Mouse (Mus musculus): Measurements from ENCODE around the gene Hoxa3. TPM values are rescaled to one million over a fixed set of nuclear protein-coding genes. Genes with fewer than 3 reads are reported as not detected.

Gene Hoxa3
- polyA plus RNA-seq, 1 experiment from 2014 or later: 6.6 TPM

DNA sequence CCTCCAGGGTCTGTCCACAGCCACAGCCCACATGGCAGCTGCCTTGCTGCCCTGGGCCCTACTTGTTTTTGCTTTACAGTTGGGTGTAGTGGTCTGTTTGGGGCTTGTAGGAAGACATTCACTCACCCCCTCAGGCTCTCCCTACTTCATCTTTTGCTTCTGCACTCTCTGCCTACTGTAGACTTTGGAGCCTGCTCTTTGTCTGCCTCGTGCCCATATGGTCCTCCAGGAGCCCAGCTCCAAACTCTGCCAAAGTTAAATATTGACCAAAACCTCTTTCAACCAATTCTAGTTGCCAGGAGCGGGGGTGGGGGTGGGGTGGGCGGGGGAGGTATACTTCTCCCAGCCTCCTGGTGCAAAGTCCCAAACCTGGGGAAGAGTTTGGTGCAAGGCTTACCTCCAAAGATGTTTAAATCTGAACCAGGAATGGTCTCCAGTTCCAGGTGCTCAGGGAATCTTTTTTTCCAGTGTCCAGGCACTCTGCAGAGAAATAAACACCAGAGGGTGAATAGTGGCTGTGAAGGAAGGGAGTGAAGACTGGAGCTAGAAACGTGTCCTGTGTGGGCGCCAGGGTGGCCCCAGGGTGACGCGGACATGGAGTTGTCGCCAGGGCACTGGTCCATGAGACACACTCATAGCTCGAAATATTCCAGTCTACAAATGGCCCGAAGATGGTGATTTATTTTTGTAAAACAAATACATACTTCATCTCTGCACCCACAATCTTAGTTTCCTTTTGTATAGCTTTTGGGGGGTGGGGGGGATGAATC is 29.6 kb downstream of the Hoxa3 start:
- peak overlapping the region; percentile 23 for H3K27ac ChIP-seq (ENCODE audit: low read length)
- 20% methylated on average over 10 of the region's 10 CpGs for WGBS
- peaks cover 51% of the 10 kb centered on the region for H3K27me3 ChIP-seq (ENCODE audit: control insufficient read depth, insufficient read depth, low read depth, low read length)

DNA sequence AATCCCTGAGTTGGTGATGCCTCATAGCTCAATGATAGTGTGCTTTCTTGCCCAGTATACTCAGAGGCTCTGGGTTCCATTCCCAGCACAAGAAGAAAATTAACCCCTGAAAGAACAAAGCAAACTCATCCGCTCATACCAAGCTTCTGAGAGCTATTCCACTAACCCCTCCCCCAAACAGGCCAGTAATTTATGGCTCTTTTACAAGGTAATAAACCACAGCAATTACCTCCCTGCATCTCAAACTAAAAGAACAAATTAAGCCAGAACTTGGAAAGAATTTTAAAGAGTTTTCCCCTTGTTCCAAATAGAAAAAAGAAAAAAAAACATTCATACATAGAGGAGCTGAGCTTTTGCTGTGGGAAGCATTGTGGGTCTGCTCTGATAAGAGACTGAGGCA is 30.3 kb downstream of the Hoxa3 start:
- H3K4me3 ChIP-seq (ENCODE audit: low read length): no peak overlapping the region
- no peak overlapping the region for H3K9ac ChIP-seq (ENCODE audit: low read length)
- no peaks in the 10 kb centered on the region for H3K9me3 ChIP-seq (ENCODE audit: control insufficient read depth, low read length)
- no peak overlapping the region for H3K4me2 ChIP-seq (ENCODE audit: low read depth, low read length)
- no peak for ATAC-seq (ENCODE audit: low read depth)
- H3K36me3 ChIP-seq (ENCODE audit: control insufficient read depth, insufficient read depth, low read length): no peaks in the 10 kb centered on the region
- 56% methylated on average over 1 of the region's 1 CpGs for WGBS
- peak overlapping the region; percentile 23; the same call in 1 of the 2 replicates for H3K27ac ChIP-seq (ENCODE audit: low read length)
- H3K4me1 ChIP-seq (replicated peaks; ENCODE audit: control insufficient read depth, insufficient read depth, low read length): peaks cover 47% of the 10 kb centered on the region
- H3K27me3 ChIP-seq (ENCODE audit: control insufficient read depth, insufficient read depth, low read depth, low read length): peaks cover 51% of the 10 kb centered on the region

More for the DNA sequence above, 29.6 kb downstream of the Hoxa3 start:
- Histone ChIP-seq H3K9ac (ENCODE audit: low read length) (0 out of 2 replicates have a peak overlapping the region, but pooled peaks have one; percentile 13), H3K4me3 (ENCODE audit: low read length) (no peak overlapping the region), H3K4me1 (replicated peaks; ENCODE audit: control insufficient read depth, insufficient read depth, low read length) (peaks cover 51% of the 10 kb centered on the region), H3K9me3 (ENCODE audit: control insufficient read depth, low read length) (no peaks in the 10 kb centered on the region), H3K36me3 (ENCODE audit: control insufficient read depth, insufficient read depth, low read length) (no peaks in the 10 kb centered on the region), H3K4me2 (ENCODE audit: low read depth, low read length) (no peak overlapping the region)
- ATAC-seq (ENCODE audit: low read depth): no peak

DNA sequence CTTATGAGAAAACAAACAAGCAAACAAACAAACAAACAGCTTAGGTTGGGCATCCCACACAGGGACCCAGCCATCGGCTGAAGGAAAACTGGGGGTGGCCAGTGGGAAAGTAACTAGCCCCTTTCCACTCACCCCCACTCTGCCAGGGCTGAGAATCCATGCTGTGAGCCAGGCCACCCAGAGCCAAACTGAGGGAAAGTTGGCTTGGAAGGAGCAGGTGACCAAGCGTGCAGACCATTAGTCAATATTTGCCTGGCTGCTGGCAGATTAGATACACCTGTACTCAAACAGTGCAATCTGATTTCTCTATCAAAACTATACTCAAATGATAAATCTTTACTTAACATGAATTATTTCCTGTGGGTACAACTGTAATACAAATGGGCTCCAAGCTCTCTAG is 31.1 kb downstream of the Hoxa3 start:
- H3K36me3 ChIP-seq (ENCODE audit: control insufficient read depth, insufficient read depth, low read length): no peaks in the 10 kb centered on the region
- ATAC-seq (ENCODE audit: low read depth): no peak
- peaks cover 40% of the 10 kb centered on the region for H3K4me1 ChIP-seq (replicated peaks; ENCODE audit: control insufficient read depth, insufficient read depth, low read length)
- no peak overlapping the region for H3K4me3 ChIP-seq (ENCODE audit: low read length)
- no peak overlapping the region for H3K27ac ChIP-seq (ENCODE audit: low read length)
- H3K9ac ChIP-seq (ENCODE audit: low read length): no peak overlapping the region
- no peaks in the 10 kb centered on the region for H3K9me3 ChIP-seq (ENCODE audit: control insufficient read depth, low read length)
- no peak overlapping the region for H3K4me2 ChIP-seq (ENCODE audit: low read depth, low read length)
- 33% methylated on average over 2 of the region's 2 CpGs for WGBS
- H3K27me3 ChIP-seq (ENCODE audit: control insufficient read depth, insufficient read depth, low read depth, low read length): peaks cover 46% of the 10 kb centered on the region

DNA sequence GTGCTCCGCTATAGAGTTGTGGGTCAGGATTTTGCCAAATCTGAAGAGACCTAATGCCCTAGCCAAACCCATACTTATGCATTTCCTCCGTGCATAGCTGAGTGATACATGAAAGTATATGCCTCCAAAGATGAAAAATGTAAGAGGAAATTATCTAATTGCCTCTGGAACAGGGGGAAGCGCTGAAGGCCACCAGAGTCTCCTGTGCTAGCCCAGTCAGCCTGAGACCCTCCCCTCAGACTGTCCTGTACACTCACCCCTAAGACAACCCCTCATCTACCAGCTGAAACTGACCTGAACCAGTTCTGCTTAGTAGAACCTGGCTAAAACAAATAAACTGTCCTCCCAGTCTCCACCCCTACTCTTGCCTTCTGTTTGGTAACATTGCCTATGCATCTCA is 32.4 kb downstream of the Hoxa3 start:
- Histone ChIP-seq H3K4me2 (ENCODE audit: low read depth, low read length) (peak overlapping the region; percentile 57), H3K9me3 (ENCODE audit: control insufficient read depth, low read length) (no peaks in the 10 kb centered on the region), H3K27me3 (ENCODE audit: control insufficient read depth, insufficient read depth, low read depth, low read length) (peaks cover 39% of the 10 kb centered on the region), H3K4me3 (ENCODE audit: low read length) (peak overlapping the region; percentile 65), H3K9ac (ENCODE audit: low read length) (peak overlapping the region; percentile 75), H3K27ac (ENCODE audit: low read length) (peak overlapping the region; percentile 97), H3K36me3 (ENCODE audit: control insufficient read depth, insufficient read depth, low read length) (no peaks in the 10 kb centered on the region), H3K4me1 (replicated peaks; ENCODE audit: control insufficient read depth, insufficient read depth, low read length) (peaks cover 36% of the 10 kb centered on the region)
- 24% methylated on average over 3 of the region's 3 CpGs for WGBS
- ATAC-seq (ENCODE audit: low read depth): no peak

DNA sequence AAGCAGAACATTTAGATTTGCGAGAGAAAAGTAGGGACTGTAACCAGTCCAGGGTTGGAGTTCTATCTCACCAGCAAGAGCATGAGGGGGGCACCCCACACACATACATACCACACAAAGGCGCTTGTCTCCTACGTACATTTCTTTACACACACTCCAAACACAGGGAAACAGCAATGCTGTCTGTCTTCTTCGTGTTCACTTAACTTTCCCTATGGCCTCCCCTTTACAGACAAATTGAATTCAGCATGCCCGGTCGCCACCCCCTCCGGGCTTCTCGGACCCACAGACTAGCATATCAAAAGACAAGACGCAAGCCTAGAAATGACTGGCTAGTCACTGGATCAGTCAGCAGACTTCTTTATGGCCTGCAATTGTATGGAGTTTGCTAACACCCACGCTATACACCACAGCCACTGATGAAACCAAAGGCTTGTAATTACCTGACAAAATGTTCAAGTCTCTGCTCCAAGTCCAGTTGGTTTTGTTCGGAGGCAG is 32.9 kb downstream of the Hoxa3 start:
- no peak for ATAC-seq (ENCODE audit: low read depth)
- H3K9me3 ChIP-seq (ENCODE audit: control insufficient read depth, low read length): no peaks in the 10 kb centered on the region
- H3K4me3 ChIP-seq (ENCODE audit: low read length): peak overlapping the region; percentile 65
- H3K4me2 ChIP-seq (ENCODE audit: low read depth, low read length): peak overlapping the region; percentile 57
- H3K4me1 ChIP-seq (replicated peaks; ENCODE audit: control insufficient read depth, insufficient read depth, low read length): peaks cover 32% of the 10 kb centered on the region
- 8% methylated on average over 11 of the region's 11 CpGs for WGBS
- H3K36me3 ChIP-seq (ENCODE audit: control insufficient read depth, insufficient read depth, low read length): no peaks in the 10 kb centered on the region
- peaks cover 41% of the 10 kb centered on the region for H3K27me3 ChIP-seq (ENCODE audit: control insufficient read depth, insufficient read depth, low read depth, low read length)
- peak overlapping the region; percentile 75 for H3K9ac ChIP-seq (ENCODE audit: low read length)
- H3K27ac ChIP-seq (ENCODE audit: low read length): peak overlapping the region; percentile 97

DNA sequence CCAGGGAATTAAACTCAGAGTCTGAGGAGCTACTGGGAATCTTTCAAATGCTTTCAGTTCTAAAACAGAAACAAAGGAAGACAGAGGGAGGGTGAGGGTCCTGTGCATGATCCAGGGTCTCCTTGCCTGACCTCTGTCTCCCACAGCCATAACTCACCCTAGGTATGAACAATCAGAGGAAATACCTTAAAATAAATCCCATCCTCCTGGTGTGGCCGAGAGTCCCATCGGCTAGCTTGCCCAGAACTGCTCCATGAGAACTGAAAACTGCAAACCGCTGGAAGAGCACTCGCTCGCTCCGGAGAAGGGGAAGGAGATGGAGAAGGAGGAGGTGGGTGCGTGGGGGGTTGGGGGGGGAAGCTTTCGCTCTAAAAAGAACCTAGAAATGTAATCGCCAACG is 33.4 kb downstream of the Hoxa3 start:
- Histone ChIP-seq H3K27me3 (ENCODE audit: control insufficient read depth, insufficient read depth, low read depth, low read length) (peaks cover 41% of the 10 kb centered on the region), H3K4me1 (replicated peaks; ENCODE audit: control insufficient read depth, insufficient read depth, low read length) (peaks cover 26% of the 10 kb centered on the region), H3K27ac (ENCODE audit: low read length) (peak overlapping the region; percentile 97), H3K9me3 (ENCODE audit: control insufficient read depth, low read length) (no peaks in the 10 kb centered on the region), H3K9ac (ENCODE audit: low read length) (peak overlapping the region; percentile 75), H3K4me2 (ENCODE audit: low read depth, low read length) (peak overlapping the region; percentile 57), H3K4me3 (ENCODE audit: low read length) (peak overlapping the region; percentile 65), H3K36me3 (ENCODE audit: control insufficient read depth, insufficient read depth, low read length) (no peaks in the 10 kb centered on the region)
- 0 out of 2 replicates have a peak, but pooled peaks have one; percentile 9 for ATAC-seq (ENCODE audit: low read depth)
- under 1% methylated on average over 10 of the region's 10 CpGs for WGBS

DNA sequence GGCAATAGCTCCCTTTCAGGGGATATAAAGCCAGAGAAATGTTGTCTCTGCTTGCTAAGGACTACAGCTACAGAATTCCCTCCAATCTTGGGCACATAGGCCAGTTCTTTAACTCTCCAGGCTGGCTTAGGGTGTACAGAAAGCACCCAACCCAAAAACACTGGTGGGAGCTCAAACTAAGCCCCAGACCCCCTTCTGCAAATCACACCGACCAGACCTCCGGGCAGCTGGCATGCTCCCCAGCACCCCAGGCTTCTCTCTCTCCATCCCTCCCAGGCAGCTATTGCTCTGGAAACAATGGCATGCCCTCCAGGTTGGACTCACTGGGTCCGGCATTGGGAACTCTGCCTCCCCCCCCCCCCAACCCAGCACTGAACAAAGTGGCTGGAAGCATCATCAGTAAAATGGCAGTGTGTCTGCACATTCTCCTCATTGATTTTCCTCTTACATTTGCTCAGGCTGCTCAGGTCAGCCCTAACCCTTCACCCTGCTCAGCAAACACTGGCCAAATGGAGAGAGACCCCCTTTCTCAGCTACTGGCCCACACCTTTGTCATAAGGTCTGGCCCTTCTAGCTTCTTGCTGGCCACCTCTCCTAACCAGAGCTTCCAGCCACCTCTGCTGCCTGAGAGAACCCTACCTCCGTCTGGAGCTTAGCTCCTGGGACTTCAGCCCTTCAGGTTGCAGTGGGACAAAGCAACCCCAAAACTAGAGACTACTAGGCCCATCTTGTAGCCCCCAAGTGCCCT is 34.0 kb downstream of the Hoxa3 start:
- Histone ChIP-seq H3K4me1 (replicated peaks; ENCODE audit: control insufficient read depth, insufficient read depth, low read length) (peaks cover 21% of the 10 kb centered on the region), H3K27ac (ENCODE audit: low read length) (peak overlapping the region; percentile 97), H3K36me3 (ENCODE audit: control insufficient read depth, insufficient read depth, low read length) (no peaks in the 10 kb centered on the region), H3K4me3 (ENCODE audit: low read length) (peak overlapping the region; percentile 65), H3K27me3 (ENCODE audit: control insufficient read depth, insufficient read depth, low read depth, low read length) (peaks cover 37% of the 10 kb centered on the region), H3K9ac (ENCODE audit: low read length) (peak overlapping the region; percentile 75), H3K4me2 (ENCODE audit: low read depth, low read length) (peak overlapping the region; percentile 57), H3K9me3 (ENCODE audit: control insufficient read depth, low read length) (no peaks in the 10 kb centered on the region)
- ATAC-seq (ENCODE audit: low read depth): no peak
- WGBS: 6% methylated on average over 4 of the region's 4 CpGs

DNA sequence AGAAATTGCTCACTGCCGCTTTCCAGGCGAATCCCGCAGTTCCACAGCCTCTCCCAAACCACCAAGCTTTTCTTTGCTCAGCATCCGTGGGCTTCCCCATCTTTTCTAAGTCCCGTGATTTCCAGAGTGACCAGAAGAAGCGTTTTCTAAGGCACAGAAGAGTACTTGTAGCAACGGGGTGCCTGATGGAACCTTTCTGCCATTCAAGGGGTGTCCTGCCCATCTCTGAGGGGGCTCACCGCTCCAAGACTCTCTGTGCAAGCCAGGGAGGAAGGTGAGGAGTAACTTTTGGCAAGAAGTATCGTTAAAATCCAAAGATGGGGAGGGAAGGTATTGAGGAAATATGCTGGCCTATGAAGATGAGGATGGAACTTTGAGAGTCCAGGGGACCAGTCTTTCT is 35.3 kb downstream of the Hoxa3 start:
- H3K27ac ChIP-seq (ENCODE audit: low read length): peak overlapping the region; percentile 97
- H3K9me3 ChIP-seq (ENCODE audit: control insufficient read depth, low read length): no peaks in the 10 kb centered on the region
- H3K9ac ChIP-seq (ENCODE audit: low read length): peak overlapping the region; percentile 75
- WGBS: 4% methylated on average over 9 of the region's 9 CpGs
- H3K4me1 ChIP-seq (replicated peaks; ENCODE audit: control insufficient read depth, insufficient read depth, low read length): peaks cover 13% of the 10 kb centered on the region; the same call in 1 of the 2 replicates
- peak overlapping the region; percentile 57 for H3K4me2 ChIP-seq (ENCODE audit: low read depth, low read length)
- no peaks in the 10 kb centered on the region for H3K36me3 ChIP-seq (ENCODE audit: control insufficient read depth, insufficient read depth, low read length)
- peaks cover 35% of the 10 kb centered on the region for H3K27me3 ChIP-seq (ENCODE audit: control insufficient read depth, insufficient read depth, low read depth, low read length)
- no peak for ATAC-seq (ENCODE audit: low read depth)
- peak overlapping the region; percentile 65 for H3K4me3 ChIP-seq (ENCODE audit: low read length)
